ENCODE assay signal across 11 mouse cellular contexts in the genomic region with DNA sequence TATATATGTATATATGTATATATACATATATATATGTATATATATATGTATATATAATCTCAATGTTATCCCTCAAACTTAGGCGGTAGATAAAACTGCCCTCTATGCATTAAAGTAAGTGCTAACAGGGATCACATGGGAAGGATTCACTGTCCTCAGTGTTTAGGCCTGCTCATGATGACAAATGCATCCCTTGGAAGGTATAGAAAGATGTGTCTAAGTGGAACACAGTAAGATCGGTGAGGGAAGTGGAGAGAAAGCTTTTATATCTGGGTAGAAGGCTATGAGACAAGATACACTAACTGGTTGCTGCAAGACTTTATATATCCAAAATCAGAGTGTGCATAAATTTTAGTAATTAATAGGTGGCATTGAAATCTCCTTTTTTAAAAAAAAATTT.
"Had no signal": no experiment of that assay in that cellular context is flagged by ENCODE, and none has a peak within 500 bp of the region (broad histone marks: within the 10 kb centered on the region; RNA-seq: fewer than 3 reads in every experiment).

No protein-coding gene starts in this region.

- H3K9me3 ChIP-seq: intestine, embryonic 15.5 days; limb, embryonic 13.5 days had no signal

- H3K27ac ChIP-seq: intestine, embryonic 15.5 days; layer of hippocampus, adult 2 months; limb, embryonic 13.5 days; liver, embryonic 14.5 days had no signal

- H3K4me3 ChIP-seq: intestine, embryonic 15.5 days; layer of hippocampus, adult 2 months; limb, embryonic 13.5 days had no signal

- H3K27me3 ChIP-seq: intestine, embryonic 15.5 days; limb, embryonic 13.5 days had no signal

- DNase-seq: kidney, adult 18-20 months; kidney, postnatal 10 days; kidney, postnatal 4 days; left cerebral cortex, postnatal 4 days; lung, adult 18-20 months; lung, postnatal 36 days; right cerebral cortex, postnatal 14 days had no signal

- ATAC-seq: intestine, embryonic 15.5 days had no signal

- H3K4me2 ChIP-seq: intestine, embryonic 15.5 days; limb, embryonic 13.5 days had no signal

- H3K36me3 ChIP-seq: intestine, embryonic 15.5 days; limb, embryonic 13.5 days had no signal

- H3K4me1 ChIP-seq: intestine, embryonic 15.5 days; limb, embryonic 13.5 days had no signal

- H3K9ac ChIP-seq: intestine, embryonic 15.5 days; limb, embryonic 13.5 days; liver, embryonic 14.5 days had no signal
